Mouse (Mus musculus) frontal cortex, postnatal 14 days (tissue): ENCODE results near the gene Mllt3.

ENCODE experiments used
- DNase-seq, 2 experiments: peaks; one replicate each; pipeline ENCODE4 v3.0.0; 2022; ENCODE audit warnings: low spot score in 2 of 2

Gene Mllt3

DNA sequence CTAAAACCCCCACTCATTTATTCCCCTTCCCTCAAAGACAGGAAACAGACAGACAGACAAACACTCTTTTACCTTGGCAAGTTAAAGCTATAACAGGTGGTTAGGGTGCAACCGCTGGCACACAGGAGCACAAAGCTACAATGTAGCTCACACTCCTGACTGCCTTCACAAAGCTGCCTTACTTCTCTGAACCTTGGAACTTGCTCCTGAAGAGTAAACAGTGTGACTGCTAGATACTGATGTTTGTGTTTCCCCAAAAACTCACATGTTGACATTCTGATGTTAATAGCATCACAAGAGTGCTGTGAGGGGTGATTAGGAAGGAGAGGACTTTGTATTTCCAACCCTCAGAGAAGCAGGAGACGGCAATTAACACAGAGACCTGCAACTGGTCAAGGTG, 151.6 kb downstream of the Mllt3 start:
- no peak for DNase-seq

- DNase-seq: no peak
Observed at GRCm38 (mm10) chr4:87880297-87880696, 152.9 kb downstream of the Mllt3 start.

- no peak for DNase-seq
Observed at GRCm38 (mm10) chr4:87878701-87879100, 154.5 kb downstream of the Mllt3 start.

DNA sequence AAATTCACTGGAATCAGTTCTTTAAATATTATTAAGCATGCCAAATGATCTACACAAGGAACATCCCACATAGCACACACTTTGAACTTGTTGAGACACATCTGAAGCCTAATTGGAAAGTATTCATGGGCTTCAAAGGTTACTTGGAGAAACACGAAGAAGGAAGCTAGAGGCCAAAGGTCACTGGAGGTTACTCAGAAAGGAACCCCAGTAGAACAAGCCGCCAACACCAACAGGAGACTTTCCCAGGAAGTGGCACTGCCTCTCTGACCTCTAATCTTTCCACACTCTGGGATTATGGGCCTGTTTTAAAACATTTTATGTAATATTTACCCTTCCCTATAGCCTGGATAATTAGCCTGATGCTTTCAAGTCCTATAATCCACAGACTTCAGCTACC, 162.6 kb downstream of the Mllt3 start:
- no peak for DNase-seq

DNA sequence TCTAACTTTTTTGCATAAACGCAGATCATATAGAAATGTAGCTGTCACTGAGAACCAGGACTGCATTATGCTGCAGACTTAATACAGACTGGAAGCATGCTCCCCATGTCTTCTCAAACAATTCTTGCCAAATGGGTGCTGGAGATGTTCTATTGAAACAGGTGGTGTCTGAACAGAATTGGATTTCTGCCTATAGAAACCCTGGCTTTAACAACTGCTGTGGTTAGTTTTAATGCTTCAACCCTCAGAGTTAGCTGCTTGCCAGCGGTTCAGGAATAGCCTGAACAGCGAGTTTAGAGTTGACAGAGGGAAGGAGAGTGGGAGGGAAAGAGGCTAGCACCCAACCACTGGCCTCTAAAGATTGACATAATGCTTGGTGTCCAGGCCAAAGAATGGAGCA, 166.6 kb downstream of the Mllt3 start:
- no peak for DNase-seq

DNA sequence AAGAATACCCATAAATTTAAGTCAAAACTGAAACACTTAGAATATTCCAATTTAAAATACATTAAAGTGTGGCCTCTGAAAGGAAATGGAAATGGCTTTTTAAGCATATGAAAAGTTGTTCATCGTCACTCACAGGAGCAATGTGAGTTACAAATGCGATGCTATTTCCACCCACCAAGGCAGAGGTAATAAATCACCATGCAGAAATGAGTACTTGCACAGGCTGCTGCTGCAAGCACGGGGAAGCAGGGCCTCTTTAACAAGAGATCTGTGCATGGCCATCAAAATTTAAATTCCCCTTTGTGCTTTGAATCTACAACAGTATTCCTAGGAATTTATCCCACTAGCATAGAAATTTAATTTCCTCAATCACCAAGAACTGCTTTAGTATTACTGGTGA, 167.3 kb downstream of the Mllt3 start:
- DNase-seq: no peak

- no peak for DNase-seq
Observed at GRCm38 (mm10) chr4:87865041-87865440, 168.1 kb downstream of the Mllt3 start.

GRCm38 (mm10) chr4:87863212-87863611, 170.0 kb downstream of the Mllt3 start:
- no peak for DNase-seq

- no peak for DNase-seq
Observed at GRCm38 (mm10) chr4:87860723-87861122, 172.4 kb downstream of the Mllt3 start.

DNA sequence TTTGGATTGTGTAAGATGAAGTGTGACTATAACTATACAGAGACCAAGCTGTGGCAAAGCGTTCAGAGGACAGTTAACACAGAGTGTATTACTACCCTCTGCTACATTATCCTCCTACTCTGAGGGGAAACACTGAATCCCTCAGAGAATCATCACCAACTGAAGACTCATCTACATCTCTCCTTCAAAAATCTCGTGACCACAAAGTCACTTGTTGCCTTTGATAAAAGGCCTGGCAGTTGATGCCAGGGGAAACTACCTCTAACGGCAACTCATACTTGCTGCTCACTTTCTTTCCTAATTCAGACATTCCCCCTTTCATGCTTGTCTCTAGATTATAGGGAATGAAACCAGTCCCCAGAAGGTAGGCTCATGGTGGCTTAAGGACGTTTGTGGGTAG, 174.0 kb downstream of the Mllt3 start:
- DNase-seq: no peak

DNA sequence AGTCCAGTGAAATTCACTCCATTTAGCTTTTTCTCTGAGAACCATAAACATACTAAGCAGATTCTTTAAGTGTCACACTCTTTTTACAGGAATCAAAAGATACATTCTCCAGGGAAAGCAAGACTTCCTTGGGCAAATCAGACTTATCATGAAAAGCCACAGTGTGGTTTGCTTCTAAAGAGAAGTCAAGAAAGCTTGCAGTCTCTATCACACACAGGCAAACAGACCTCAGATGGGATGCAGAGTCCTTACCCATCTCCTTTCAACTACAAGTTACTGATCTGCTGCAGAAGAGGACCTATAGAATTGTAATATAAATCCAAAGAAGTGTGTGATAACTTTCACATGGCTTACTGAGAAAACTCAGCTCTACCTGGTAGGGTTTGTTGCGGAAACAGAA, 175.2 kb downstream of the Mllt3 start:
- no peak for DNase-seq

DNA sequence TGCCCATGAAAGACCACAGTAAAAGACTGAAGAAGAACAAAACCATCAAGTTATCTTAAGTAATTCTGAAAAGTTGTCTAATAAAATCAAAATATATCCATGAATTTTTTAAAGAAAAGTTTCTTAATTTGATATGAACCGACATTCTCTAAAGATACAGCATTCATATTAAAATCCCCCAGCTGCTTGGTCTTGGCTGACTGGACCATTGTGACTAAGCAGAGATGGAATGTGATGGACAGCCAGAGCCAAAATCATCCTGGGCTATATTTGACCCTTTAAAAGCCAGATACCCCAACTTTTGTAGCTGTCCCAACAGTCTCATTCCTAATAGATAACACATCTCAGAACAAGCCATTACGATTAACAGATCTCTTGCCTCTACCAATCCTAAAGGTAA, 180.7 kb downstream of the Mllt3 start:
- no peak for DNase-seq

DNA sequence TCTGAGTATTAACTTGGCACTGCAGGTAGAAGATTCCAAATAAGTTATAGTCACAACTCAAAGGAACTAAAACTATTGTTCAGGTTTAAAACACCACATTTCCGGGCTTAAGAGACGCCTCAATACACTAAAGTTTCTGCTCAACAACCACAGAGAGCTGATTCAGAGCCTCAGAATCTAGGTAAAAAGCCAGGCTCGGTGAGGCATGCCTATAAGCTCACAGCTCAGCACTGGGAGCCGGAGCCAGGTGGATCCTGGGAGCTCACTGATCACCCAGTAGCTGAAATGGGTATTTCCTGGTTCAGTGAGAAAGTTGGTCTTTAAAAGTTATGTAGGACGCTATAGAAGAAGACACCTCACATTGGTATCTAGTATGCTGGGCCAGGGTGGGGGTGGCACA, 183.1 kb downstream of the Mllt3 start:
- no peak for DNase-seq

DNA sequence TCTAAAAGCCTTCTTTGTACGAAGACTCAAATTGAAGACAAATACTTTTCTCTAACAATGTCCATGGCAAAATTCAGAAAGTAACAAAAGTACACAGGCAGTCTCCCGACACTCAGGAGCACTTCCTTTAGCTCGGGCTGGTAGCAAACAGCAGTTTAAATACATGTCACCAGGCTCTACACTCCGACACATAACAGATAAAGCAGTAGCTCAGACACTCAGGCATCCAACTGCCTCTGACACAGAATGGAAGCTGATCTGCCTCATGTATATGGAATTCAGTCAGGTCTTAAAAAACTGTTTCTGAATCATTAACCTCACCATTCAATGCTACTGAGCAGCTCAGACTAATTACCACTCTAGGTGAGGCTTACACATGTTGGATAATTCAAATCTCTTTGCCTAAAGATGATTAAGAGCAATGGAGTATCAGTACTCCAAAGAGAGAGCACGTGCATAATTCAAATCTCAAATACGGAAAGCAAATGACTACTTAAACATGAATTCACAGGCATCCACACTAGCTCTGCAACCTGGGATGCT, 188.4 kb downstream of the Mllt3 start:
- DNase-seq: no peak

- DNase-seq: no peak
Observed at GRCm38 (mm10) chr4:87840210-87840910, 192.8 kb downstream of the Mllt3 start.

DNA sequence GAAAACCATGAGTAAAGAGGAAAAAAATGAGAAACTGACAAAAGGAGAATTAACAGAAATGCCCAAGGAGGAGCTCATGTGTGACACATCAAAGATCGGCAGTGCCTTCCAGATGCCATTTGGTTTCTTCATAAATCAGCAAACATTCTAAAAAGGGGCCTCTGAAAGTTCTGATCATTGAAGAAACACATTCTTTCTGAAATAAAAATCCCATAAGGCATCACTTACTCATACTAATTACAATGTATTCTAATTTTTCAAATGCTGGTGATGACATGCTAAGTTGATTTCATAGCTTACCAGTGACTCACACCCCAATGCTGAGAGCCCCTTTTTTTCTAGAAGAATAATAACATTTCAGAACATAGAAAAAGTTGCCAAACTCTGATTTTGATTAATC, 194.4 kb downstream of the Mllt3 start:
- DNase-seq: no peak

- no peak for DNase-seq
Observed at GRCm38 (mm10) chr4:87837471-87838361, 195.4 kb downstream of the Mllt3 start.

- no peak for DNase-seq
Observed at GRCm38 (mm10) chr4:87836257-87836656, 196.9 kb downstream of the Mllt3 start.

DNA sequence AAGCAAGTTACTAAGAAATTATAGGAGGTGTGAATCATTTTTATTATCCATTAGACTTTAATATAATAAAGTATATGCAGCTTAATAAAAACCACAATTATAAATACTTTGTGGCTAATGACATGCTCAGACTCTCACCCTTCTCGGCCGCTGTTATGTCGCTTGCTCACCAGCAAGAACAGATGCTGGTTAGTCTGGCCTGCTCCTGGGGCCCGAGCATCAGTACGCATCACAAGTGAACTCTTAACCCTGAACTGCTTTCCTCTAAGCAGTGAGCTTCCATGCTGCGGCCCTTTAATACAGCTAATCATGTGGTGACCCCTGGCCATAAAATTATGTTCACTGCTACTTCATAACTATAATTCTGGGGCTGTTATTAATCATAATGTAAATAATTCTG, 198.0 kb downstream of the Mllt3 start:
- no peak for DNase-seq

GRCm38 (mm10) chr4:87834310-87834709, 198.9 kb downstream of the Mllt3 start:
- no peak for DNase-seq

DNA sequence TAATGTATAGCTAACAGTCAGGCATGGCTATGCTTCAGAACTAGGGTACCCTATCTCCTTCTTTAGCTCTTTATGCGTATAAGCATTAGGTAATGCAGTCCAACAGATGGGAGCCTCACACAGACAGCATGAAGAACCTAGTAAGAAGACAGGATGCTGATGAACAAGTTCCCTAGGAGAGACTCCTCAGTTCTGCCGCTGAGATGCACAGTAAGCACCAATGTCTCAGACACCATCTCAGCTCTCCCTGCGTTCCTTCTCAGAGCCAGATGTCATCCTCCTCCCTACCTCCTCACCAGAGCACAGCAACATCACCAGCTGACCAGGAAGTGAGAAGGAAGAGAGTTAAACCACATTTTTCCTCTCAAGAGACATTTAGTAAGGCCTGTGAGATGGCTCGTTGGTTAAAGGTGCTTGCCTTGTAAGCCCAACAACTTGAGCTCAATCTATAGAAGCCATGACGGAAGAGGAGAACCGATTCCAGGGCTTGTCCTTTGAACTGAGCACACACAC, 202.3 kb downstream of the Mllt3 start:
- no peak for DNase-seq

- DNase-seq: no peak
Observed at GRCm38 (mm10) chr4:87829426-87830063, 203.6 kb downstream of the Mllt3 start.
